In genomic region chr3:51408561-51409183, GRCm38 (mm10) we compare ENCODE assay signal across 8 mouse cellular contexts. TPM values are rescaled to one million over a fixed set of nuclear protein-coding genes. Genes with fewer than 3 reads are reported as not detected.
DNase-seq lines count a peak whose midpoint lies in the region; ATAC-seq lines count a peak whose summit lies in the region.

Gene Ndufc1, minus strand, starts transcription at chr3:51408988.

- no peaks in the 10 kb centered on the region for H3K27me3 ChIP-seq in forebrain, embryonic 11.5 days (ENCODE audit: control insufficient read depth, insufficient read depth, low read length)
- no peaks in the 10 kb centered on the region for H3K27me3 ChIP-seq in heart, embryonic 16.5 days (ENCODE audit: control insufficient read depth, insufficient read depth, low read length)
- no peaks in the 10 kb centered on the region for H3K27me3 ChIP-seq in liver, embryonic 15.5 days
- no peaks in the 10 kb centered on the region for H3K27me3 ChIP-seq in neural tube, embryonic 12.5 days (replicated peaks)

- under 1% methylated on average over 40 of the region's 40 CpGs for WGBS in forebrain, embryonic 11.5 days
- under 1% methylated on average over 40 of the region's 40 CpGs for WGBS in heart, embryonic 16.5 days
- WGBS in liver, embryonic 15.5 days (ENCODE audit: insufficient replicate concordance) = under 1% methylated on average over 40 of the region's 40 CpGs
- WGBS in neural tube, embryonic 12.5 days = under 1% methylated on average over 40 of the region's 40 CpGs

- DNase-seq in CD8-positive naive resting alpha-beta T cell, adult 2 months (ENCODE audit: low read depth in 2 of 2, low spot score in 2 of 2) = peak; percentile 98 to 99
- DNase-seq in c-Kit-positive CD71-negative TER-119-negative erythroid progenitor cells, embryonic 14.5 days (ENCODE audit: low read depth) = peak; percentile 90
- peak; percentile 99 for DNase-seq in forebrain, embryonic 11.5 days (ENCODE audit: low spot score)
- DNase-seq in kidney, postnatal 36 days = peak; percentile 96 to 100
- DNase-seq in telencephalon, adult 2 months (ENCODE audit: low read depth, low spot score) = peak; percentile 76

- peak; percentile 94 for ATAC-seq in forebrain, embryonic 11.5 days (replicated peaks; ENCODE audit: low FRiP score)
- peak; percentile 90 for ATAC-seq in heart, embryonic 16.5 days (replicated peaks; ENCODE audit: extremely low read depth, insufficient read depth, low FRiP score)
- peak; percentile 78 for ATAC-seq in liver, embryonic 15.5 days (ENCODE audit: insufficient read depth)
- ATAC-seq in neural tube, embryonic 12.5 days (ENCODE audit: low FRiP score, low read depth) = peak; percentile 90

- peak within 1 kb of the TSS; percentile 54 for H3K4me2 ChIP-seq in forebrain, embryonic 11.5 days (ENCODE audit: low read depth, low read length, severe bottlenecking)
- H3K4me2 ChIP-seq in heart, embryonic 16.5 days (ENCODE audit: low read depth, low read length) = peak within 1 kb of the TSS; percentile 73
- peak within 1 kb of the TSS; percentile 82 for H3K4me2 ChIP-seq in liver, embryonic 15.5 days
- H3K4me2 ChIP-seq in neural tube, embryonic 12.5 days (replicated peaks) = peak within 1 kb of the TSS; percentile 69

- no peaks in the 10 kb centered on the region for H3K36me3 ChIP-seq in forebrain, embryonic 11.5 days (ENCODE audit: control insufficient read depth, insufficient read depth, low read length)
- peaks cover 14% of the 10 kb centered on the region for H3K36me3 ChIP-seq in heart, embryonic 16.5 days (ENCODE audit: control insufficient read depth, insufficient read depth)
- H3K36me3 ChIP-seq in liver, embryonic 15.5 days (replicated peaks) = peaks cover 25% of the 10 kb centered on the region
- peaks cover 11% of the 10 kb centered on the region; the same call in 1 of the 2 replicates for H3K36me3 ChIP-seq in neural tube, embryonic 12.5 days

- peaks cover 4% of the 10 kb centered on the region; the same call in 1 of the 2 replicates for H3K4me1 ChIP-seq in forebrain, embryonic 11.5 days (replicated peaks; ENCODE audit: control insufficient read depth, insufficient read depth, low read length)
- H3K4me1 ChIP-seq in heart, embryonic 16.5 days (ENCODE audit: control insufficient read depth, insufficient read depth, low read length) = peaks cover 11% of the 10 kb centered on the region
- peaks cover 32% of the 10 kb centered on the region for H3K4me1 ChIP-seq in liver, embryonic 15.5 days (replicated peaks)
- H3K4me1 ChIP-seq in neural tube, embryonic 12.5 days = peaks cover 9% of the 10 kb centered on the region

- peak within 1 kb of the TSS; percentile 76 for H3K4me3 ChIP-seq in forebrain, embryonic 11.5 days (ENCODE audit: low read depth, low read length)
- H3K4me3 ChIP-seq in heart, embryonic 16.5 days (ENCODE audit: low read length) = peak within 1 kb of the TSS; percentile 95
- peak within 1 kb of the TSS; percentile 93 for H3K4me3 ChIP-seq in liver, embryonic 15.5 days (replicated peaks)
- H3K4me3 ChIP-seq in neural tube, embryonic 12.5 days = peak within 1 kb of the TSS; percentile 78

- peak within 1 kb of the TSS; percentile 89 for H3K9ac ChIP-seq in forebrain, embryonic 11.5 days (ENCODE audit: low read length)
- H3K9ac ChIP-seq in heart, embryonic 16.5 days (ENCODE audit: low read length) = peak within 1 kb of the TSS; percentile 99
- H3K9ac ChIP-seq in liver, embryonic 15.5 days = peak within 1 kb of the TSS; percentile 88
- peak within 1 kb of the TSS; percentile 82 for H3K9ac ChIP-seq in neural tube, embryonic 12.5 days

- no peaks in the 10 kb centered on the region for H3K9me3 ChIP-seq in forebrain, embryonic 11.5 days (ENCODE audit: control insufficient read depth, low read length)
- H3K9me3 ChIP-seq in heart, embryonic 16.5 days (replicated peaks; ENCODE audit: control insufficient read depth, low read length) = no peaks in the 10 kb centered on the region
- no peaks in the 10 kb centered on the region for H3K9me3 ChIP-seq in liver, embryonic 15.5 days (replicated peaks)
- H3K9me3 ChIP-seq in neural tube, embryonic 12.5 days = no peaks in the 10 kb centered on the region

- peak within 1 kb of the TSS; percentile 94 for H3K27ac ChIP-seq in forebrain, embryonic 11.5 days (ENCODE audit: low read depth, low read length)
- H3K27ac ChIP-seq in heart, embryonic 16.5 days (ENCODE audit: low read length) = peak within 1 kb of the TSS; percentile 99
- peak within 1 kb of the TSS; percentile 84 for H3K27ac ChIP-seq in liver, embryonic 15.5 days (replicated peaks)
- H3K27ac ChIP-seq in neural tube, embryonic 12.5 days = peak within 1 kb of the TSS; percentile 92

RNA-seq across cellular contexts. Expression of gene Ndufc1, which starts in this region (rescaled TPM):
- polyA plus RNA-seq in forebrain, embryonic 11.5 days (2014; fragmentation: Nextera tagmentation; extraction: Ambion mirVana) = 628 and 672 TPM in 2 replicates
- 1,483 and 1,554 TPM in 2 replicates for polyA plus RNA-seq in heart, embryonic 16.5 days (2015; fragmentation: Nextera tagmentation; extraction: Ambion mirVana)
- polyA plus RNA-seq in liver, embryonic 15.5 days (2015; fragmentation: Nextera tagmentation; extraction: Ambion mirVana) = 308 and 386 TPM in 2 replicates
- polyA plus RNA-seq in neural tube, embryonic 12.5 days (2016; fragmentation: Nextera tagmentation; extraction: Ambion mirVana) = 723 and 776 TPM in 2 replicates

Comparison
In these comparisons a context has a peak if more than half of its experiments do, and no peak if none do; other contexts are left out.
1. Peak in every context shown above with its lines: DNase-seq, ATAC-seq, H3K4me3 ChIP-seq and H3K27ac ChIP-seq.